Mouse (Mus musculus): Measurements from ENCODE around the gene Six5.

DNA sequence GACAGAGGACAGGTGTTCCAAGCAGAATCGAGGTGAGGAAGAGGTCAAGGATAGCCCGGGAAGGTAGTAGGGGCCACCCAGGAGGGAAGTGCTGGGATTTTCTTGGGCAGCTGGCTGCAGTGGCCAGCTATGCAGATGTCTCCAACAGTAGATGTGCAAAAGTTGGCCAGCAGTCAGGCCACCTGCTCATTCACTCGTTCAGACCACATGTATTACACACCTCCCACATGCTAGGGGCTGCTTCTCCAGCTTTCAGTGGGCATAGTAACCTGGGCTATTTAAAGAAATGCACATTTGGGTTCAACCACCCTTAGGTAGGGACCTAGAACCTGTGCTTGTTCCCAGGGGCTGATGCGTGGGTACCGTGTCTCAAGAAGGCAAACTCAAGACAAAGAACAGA, 33.4 kb downstream of the Six5 start:
- TF ChIP-seq POLR2A (IDR thresholded peaks at IDR 0.05; ENCODE audit: low read depth, low read length) (no peak), CTCF (IDR thresholded peaks at IDR 0.05; ENCODE audit: extremely low read depth, insufficient read depth, insufficient read length, insufficient replicate concordance) (no peak)

Data from spleen, adult 2 months (tissue).